19 mouse cellular contexts compared by ENCODE assay signal in the genomic region with DNA sequence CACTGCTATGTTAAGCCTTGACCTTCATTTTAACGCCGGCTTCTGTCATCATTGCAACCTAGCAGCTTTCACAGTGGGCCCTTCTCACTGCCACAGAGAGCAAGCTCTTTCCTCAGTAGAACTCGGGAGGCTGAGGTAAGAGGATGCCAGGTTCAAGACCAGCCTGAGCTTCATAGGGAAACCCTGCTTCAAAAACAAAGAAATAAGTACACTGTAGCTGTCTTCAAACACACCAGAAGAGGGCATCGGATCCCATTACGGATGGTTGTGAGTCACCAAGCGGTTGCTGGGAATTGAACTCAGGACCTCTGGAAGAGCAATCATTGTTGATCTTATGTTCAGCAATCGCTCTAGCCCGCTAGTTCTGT. TPM values are rescaled to one million over a fixed set of nuclear protein-coding genes. Genes with fewer than 3 reads are reported as not detected.
"Had no signal": no experiment of that assay in that cellular context is flagged by ENCODE, and none has a peak within 500 bp of the region (broad histone marks: within the 10 kb centered on the region; RNA-seq: fewer than 3 reads in every experiment).

No protein-coding gene starts in this region.

- H3K27me3 ChIP-seq: limb, embryonic 12.5 days; limb, embryonic 15.5 days; liver, embryonic 12.5 days; midbrain, embryonic 12.5 days; neural tube, embryonic 13.5 days had no signal

- H3K36me3 ChIP-seq: limb, embryonic 12.5 days; limb, embryonic 15.5 days; liver, embryonic 12.5 days; liver, embryonic 15.5 days; midbrain, embryonic 12.5 days; neural tube, embryonic 13.5 days had no signal

- DNase-seq: kidney, adult 9 months; kidney, postnatal 14 days; kidney, postnatal 4 days; left cerebral cortex, postnatal 4 days; lung, adult 2 months; lung, postnatal 14 days; retina, postnatal 1 day; right cerebral cortex, postnatal 25 days; thymus, adult 18-20 months; thymus, postnatal 36 days had no signal

- H3K9ac ChIP-seq: limb, embryonic 12.5 days; limb, embryonic 15.5 days; liver, embryonic 12.5 days; liver, embryonic 15.5 days; midbrain, embryonic 12.5 days had no signal

- H3K9me3 ChIP-seq: limb, embryonic 12.5 days; limb, embryonic 15.5 days; liver, embryonic 12.5 days; liver, embryonic 15.5 days; midbrain, embryonic 12.5 days; neural tube, embryonic 13.5 days had no signal

- H3K4me2 ChIP-seq: limb, embryonic 12.5 days; limb, embryonic 15.5 days; liver, embryonic 12.5 days; liver, embryonic 15.5 days; midbrain, embryonic 12.5 days; neural tube, embryonic 13.5 days had no signal

- ATAC-seq: liver, embryonic 12.5 days; midbrain, embryonic 16.5 days had no signal

- H3K4me3 ChIP-seq: limb, embryonic 12.5 days; limb, embryonic 15.5 days; liver, embryonic 12.5 days; liver, embryonic 15.5 days; midbrain, embryonic 12.5 days; myocyte; neural tube, embryonic 13.5 days had no signal

- H3K27ac ChIP-seq: limb, embryonic 12.5 days; limb, embryonic 15.5 days; liver, embryonic 12.5 days; liver, embryonic 15.5 days; midbrain, embryonic 12.5 days; neural tube, embryonic 13.5 days had no signal

- H3K4me1 ChIP-seq: midbrain, embryonic 12.5 days had no signal

RNA-seq across cellular contexts. Expression of a gene that starts 35.4 kb away (rescaled TPM):
- total RNA-seq: layer of hippocampus, adult 18-20 months had no signal
